Mouse (Mus musculus) E14TG2a.4 (cell line): Measurements from ENCODE around the gene Gna11.

Source experiments
- H3K27me3 ChIP-seq: 2 replicates; pipeline ENCODE4 v1.6.1; 2014; ENCODE audit warnings: low read length, control low read depth; ENCODE audit not compliant: insufficient read depth
- H3K36me3 ChIP-seq: 2 replicates; pipeline ENCODE4 v1.6.1; 2014; ENCODE audit warnings: low read length, control low read depth; ENCODE audit not compliant: insufficient read depth
- H3K4me1 ChIP-seq: replicated peaks from 2 replicates; pipeline ENCODE4 v1.6.1; 2014; ENCODE audit warnings: low read depth, low read length, control low read depth
- H3K4me3 ChIP-seq: replicated peaks from 2 replicates; pipeline ENCODE4 v1.5.1; 2014; ENCODE audit warnings: mild to moderate bottlenecking, low read length
- H3K9me3 ChIP-seq: 2 replicates; pipeline ENCODE4 v1.6.1; 2014; ENCODE audit warnings: low read length, control low read depth
- CTCF ChIP-seq: conservative IDR thresholded peaks from 2 replicates; pipeline ENCODE4 v1.5.1; 2014; ENCODE audit warnings: low read length
- NANOG ChIP-seq: IDR thresholded peaks from 2 replicates; pipeline ENCODE4 v1.6.1; 2014; ENCODE audit warnings: borderline replicate concordance, low read length, mixed read lengths
- POU5F1 ChIP-seq: IDR thresholded peaks from 2 replicates; pipeline ENCODE4 v1.6.1; 2014; ENCODE audit warnings: low read length, borderline replicate concordance

Gene Gna11

DNA sequence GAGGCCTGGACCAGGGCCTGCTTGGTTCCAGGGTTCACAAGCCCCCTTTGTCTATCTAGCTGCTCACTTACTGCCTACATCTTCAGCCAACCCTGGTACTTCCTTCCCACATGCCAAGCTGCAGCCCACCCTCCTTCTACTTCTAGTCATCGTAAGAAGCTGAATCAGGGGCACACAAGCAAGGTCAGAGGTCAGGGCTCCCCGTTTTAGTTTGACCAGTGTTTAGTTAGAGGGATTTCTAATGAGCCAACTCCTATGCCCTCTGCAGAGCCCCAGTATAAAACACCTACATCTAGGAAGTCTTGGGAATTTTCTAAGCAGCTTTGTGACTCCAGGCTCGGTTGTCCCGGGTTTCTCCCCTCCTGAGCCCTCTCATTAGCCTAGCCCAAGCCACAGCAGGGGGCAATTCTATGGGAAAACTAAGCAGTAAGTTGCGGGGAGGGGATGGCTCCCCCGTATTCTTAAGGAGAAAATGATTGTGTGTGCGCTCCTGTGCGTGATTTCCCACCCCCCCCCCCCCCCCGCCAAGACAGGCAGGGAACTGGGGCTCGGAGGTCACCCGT lies 25.3 kb upstream of the Gna11 start:
- H3K9me3 ChIP-seq: 0 out of 2 replicates have a peak, but pooled peaks cover 3% of the 10 kb centered on the region
- no peak for TF ChIP-seq NANOG
- TF ChIP-seq POU5F1: no peak
- TF ChIP-seq CTCF: no peak
- peak overlapping the region; percentile 81 for H3K4me3 ChIP-seq
- peaks cover 70% of the 10 kb centered on the region for H3K27me3 ChIP-seq
- peaks cover 25% of the 10 kb centered on the region for H3K36me3 ChIP-seq
- peaks cover 80% of the 10 kb centered on the region for H3K4me1 ChIP-seq

DNA sequence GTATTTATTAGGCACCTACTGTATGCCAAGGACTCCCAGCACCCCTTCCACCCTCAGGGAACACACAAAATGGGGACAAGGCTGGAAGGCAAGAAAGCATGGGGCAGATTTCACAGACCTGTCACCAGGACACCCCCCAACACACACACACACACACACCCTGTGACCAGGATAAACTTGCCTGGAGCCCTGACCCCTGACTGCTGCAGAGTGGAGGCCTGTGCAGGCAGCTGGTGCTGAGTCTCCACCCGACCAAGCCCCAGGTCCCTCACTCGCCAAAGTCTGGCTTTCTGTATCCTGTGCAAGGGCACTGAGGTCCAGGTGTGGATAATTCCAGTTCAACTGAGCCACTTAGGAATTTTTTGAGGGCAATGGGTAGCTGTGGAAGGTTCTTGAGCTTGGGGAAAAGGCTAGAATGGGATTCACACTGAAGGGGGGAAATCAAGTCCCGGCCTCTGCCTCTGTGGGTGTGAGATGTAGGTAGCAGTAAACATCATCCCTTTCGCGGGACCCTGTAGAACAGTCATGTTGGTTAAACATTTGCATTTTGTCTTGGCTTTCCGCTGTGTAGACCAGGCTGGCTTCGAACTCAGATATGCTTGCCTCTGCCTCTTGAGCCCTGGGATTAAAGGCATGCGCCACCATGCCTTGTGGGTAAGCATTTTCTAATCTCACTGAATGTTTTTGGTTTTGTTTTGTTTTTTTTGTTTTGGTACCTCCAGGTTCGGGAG lies 24.7 kb upstream of the Gna11 start:
- H3K4me1 ChIP-seq: peaks cover 83% of the 10 kb centered on the region
- 0 out of 2 replicates have a peak, but pooled peaks cover 3% of the 10 kb centered on the region for H3K9me3 ChIP-seq
- H3K4me3 ChIP-seq: no peak overlapping the region
- no peak for TF ChIP-seq CTCF
- TF ChIP-seq POU5F1: no peak
- no peak for TF ChIP-seq NANOG
- H3K36me3 ChIP-seq: peaks cover 31% of the 10 kb centered on the region
- peaks cover 64% of the 10 kb centered on the region for H3K27me3 ChIP-seq

DNA sequence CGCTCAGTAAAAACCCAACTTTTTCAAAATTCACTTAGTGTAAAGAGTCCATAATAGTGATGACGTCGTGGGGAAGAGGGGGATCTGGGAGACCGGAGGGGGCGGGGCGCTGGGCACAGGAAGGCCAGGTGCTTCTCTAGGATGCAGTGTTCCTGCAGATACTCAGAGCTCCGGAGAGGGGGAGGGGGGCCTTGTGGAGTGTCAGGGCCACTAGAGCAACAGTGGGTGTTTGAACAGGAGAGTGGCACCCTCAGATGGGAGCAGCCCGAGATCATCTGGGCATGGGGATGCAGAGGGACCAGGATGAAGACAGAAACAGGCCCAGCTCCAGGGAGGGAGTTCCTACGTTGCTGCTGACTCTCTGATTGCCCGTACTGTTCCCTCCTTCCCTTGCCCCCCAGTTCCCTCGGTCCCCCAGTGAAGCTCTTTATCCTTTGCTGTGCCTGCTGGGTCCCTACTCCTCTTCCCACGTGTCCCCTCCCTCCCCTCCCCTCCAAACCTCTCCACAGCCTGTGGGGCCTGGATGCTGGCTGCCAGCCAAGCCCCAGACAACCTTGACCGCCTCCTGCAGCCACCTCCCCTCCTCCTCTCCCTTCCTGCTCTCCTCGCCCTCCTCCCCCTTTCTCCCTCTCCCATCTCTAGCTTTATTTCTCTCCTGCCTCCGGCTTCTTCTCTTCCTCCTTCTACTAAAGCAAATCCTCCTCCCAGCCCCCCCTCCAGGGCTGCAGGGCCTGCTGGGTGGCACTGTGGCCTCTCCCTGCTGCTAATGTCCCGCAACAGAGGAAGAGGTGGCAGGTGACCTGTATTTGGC lies 23.6 kb upstream of the Gna11 start:
- no peak overlapping the region for H3K4me3 ChIP-seq
- no peaks in the 10 kb centered on the region for H3K9me3 ChIP-seq
- peaks cover 53% of the 10 kb centered on the region for H3K27me3 ChIP-seq
- H3K36me3 ChIP-seq: peaks cover 36% of the 10 kb centered on the region
- H3K4me1 ChIP-seq: peaks cover 83% of the 10 kb centered on the region
- TF ChIP-seq NANOG: no peak
- no peak for TF ChIP-seq CTCF
- no peak for TF ChIP-seq POU5F1

DNA sequence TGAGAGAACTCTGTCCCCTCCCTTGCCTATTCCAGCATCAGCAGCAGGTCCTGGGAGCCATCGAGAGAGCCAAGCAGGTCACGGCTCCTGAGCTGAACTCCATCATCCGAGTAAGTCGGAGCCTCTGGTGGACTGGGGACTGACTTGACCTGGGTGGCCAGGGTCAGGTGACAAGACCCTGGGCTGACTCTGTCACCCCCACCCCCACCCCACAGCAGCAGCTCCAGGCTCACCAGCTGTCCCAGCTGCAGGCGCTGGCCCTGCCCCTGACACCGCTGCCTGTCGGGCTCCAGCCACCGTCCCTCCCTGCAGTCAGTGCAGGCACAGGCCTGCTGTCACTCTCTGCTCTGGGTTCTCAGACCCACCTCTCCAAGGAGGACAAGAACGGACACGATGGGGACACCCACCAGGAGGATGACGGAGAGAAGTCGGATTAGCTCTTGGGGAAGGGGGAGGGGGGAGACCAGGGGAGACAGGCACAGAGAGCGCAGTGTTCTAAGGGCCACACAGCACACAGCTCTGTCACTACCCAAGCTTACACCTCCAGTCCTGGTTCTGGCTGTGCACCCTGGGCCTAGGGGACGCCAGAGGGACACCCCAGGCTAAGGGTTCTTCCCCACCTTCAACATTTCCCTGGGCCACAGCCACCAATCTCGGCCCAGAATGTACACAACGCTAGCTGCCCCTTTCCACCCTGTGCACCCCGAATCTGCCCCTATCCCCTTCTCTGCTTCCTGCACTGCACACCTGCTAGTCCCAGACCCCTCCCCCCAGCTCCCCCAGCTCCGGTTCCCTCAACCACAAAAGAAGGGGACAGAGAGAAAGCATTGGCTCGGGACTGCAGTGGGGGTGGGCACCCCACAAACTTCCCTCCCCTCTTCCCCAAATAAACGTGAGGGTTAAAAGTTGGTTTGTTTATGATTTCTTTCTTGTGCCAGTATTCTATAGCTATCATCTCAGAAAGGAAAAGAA lies 20.6 kb upstream of the Gna11 start:
- Histone ChIP-seq H3K36me3 (peaks cover 59% of the 10 kb centered on the region), H3K27me3 (peaks cover 34% of the 10 kb centered on the region), H3K9me3 (no peaks in the 10 kb centered on the region), H3K4me1 (peaks cover 89% of the 10 kb centered on the region), H3K4me3 (peak overlapping the region; percentile 75)
- TF ChIP-seq NANOG (no peak), POU5F1 (no peak), CTCF (no peak)

DNA sequence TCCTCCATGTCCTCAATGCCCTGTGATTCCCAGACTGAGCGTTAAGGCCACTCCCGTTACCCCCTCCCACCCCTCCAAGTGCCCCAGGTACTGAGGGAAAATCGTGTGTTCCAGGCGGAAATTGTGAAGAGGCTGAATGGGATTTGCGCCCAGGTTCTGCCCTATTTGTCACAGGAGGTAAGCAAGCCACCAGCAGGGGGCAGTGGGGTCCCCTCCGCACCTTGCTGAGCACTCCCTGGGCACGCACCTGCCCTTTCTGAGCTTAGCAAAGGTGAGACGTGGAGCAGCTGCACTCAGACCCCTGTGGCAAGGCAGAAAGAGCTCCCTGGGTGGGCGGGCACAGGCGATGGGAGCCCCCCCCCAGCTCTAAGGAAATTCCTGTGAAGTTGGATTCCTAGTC lies 19.7 kb upstream of the Gna11 start:
- Histone ChIP-seq H3K36me3 (peaks cover 59% of the 10 kb centered on the region), H3K27me3 (peaks cover 29% of the 10 kb centered on the region), H3K9me3 (no peaks in the 10 kb centered on the region), H3K4me1 (peaks cover 86% of the 10 kb centered on the region), H3K4me3 (peak overlapping the region; percentile 75)
- TF ChIP-seq POU5F1 (no peak), CTCF (peak; percentile 61)

DNA sequence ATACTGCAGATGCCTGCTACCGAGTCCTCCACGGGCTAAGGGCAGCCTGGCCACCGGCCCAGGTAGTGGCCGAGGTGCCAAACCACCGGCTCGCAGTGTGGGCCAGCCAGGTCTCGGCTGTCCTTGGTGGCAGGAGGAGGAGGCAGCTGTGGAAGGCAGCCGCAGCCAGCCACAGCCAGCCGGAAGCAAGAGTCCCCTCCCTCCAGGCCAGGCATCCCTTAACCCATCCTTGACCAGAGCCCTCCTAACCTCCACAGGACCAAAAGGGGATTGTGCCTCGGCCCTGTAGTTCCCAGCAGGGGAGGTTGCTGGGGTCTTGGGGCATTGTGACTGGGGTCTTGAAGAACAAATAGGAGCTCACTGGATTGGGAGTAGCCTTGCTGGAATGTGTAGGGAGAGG lies 19.2 kb upstream of the Gna11 start:
- Histone ChIP-seq H3K36me3 (peaks cover 59% of the 10 kb centered on the region), H3K27me3 (peaks cover 24% of the 10 kb centered on the region), H3K4me1 (peaks cover 81% of the 10 kb centered on the region), H3K4me3 (peak overlapping the region; percentile 75), H3K9me3 (no peaks in the 10 kb centered on the region)
- no peak for TF ChIP-seq POU5F1

DNA sequence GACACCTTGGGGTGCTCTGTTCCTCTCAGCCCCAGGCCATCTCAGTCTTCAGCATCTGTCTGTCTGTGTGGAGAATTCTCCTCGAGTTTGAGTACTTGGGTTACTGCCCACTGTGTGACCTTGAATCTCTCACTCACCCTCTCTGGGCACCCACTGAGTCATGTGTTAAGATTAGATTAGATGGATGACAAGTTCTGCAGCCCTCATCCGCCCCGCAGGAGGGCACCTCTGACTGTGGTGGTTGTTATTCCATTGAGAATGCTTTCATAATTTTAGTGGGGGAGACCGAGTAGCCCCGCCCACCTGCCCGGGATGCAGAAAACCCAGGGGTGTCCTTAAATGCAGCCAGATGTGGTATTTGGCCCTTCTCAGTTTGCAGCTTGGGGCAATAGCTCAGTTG lies 18.5 kb upstream of the Gna11 start:
- H3K36me3 ChIP-seq: peaks cover 59% of the 10 kb centered on the region
- peak overlapping the region; percentile 75 for H3K4me3 ChIP-seq
- H3K27me3 ChIP-seq: peaks cover 18% of the 10 kb centered on the region
- H3K9me3 ChIP-seq: no peaks in the 10 kb centered on the region
- peaks cover 80% of the 10 kb centered on the region for H3K4me1 ChIP-seq
- TF ChIP-seq CTCF: no peak
- no peak for TF ChIP-seq NANOG
- TF ChIP-seq POU5F1: no peak

DNA sequence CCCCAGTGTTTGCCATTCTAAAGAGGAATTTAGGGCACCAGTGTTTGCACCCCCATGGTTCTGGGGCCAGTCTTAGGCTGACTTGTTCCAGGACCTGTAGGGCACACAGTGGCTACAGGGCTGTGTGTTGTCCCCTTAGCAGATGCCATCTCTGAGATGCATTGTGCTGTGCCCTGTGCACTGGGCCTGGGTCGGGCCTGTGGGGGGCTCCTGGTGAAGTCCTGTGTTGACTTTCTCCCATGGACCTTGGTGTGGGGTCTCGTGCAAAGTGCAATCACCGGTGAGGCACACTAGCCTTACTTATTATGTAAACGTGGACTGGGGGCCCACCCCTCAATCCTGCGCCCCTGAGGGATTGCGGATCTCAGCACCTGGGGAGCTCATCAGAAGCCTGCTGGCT lies 17.4 kb upstream of the Gna11 start:
- peaks cover 55% of the 10 kb centered on the region for H3K36me3 ChIP-seq
- TF ChIP-seq NANOG (no peak), CTCF (no peak), POU5F1 (no peak)
- H3K27me3 ChIP-seq: peaks cover 9% of the 10 kb centered on the region
- peaks cover 80% of the 10 kb centered on the region for H3K4me1 ChIP-seq
- H3K9me3 ChIP-seq: no peaks in the 10 kb centered on the region
- H3K4me3 ChIP-seq: peak overlapping the region; percentile 17; the same call in 1 of the 2 replicates
